Mouse (Mus musculus) brain, adult 2 months (tissue): ENCODE data around the gene Gm21477.
"Not testable (repeated sequence)": the region's sequence is repeated elsewhere in the genome, so short reads cannot be mapped to it uniquely, and the experiment has no call there.

ENCODE experiments used
- DNase-seq: peaks from one replicate; pipeline ENCODE4 v3.0.0; 2011; ENCODE audit warnings: low read depth, low spot score

The Gm21477 gene

GRCm38 (mm10) chrY:87116521-87116920, at the start of gene Gm21477:
Gm21477 (plus strand) TSS chrY:87116821.
- not testable (repeated sequence) for DNase-seq
